Mouse (Mus musculus): Measurements from ENCODE around the gene Wls.

DNA sequence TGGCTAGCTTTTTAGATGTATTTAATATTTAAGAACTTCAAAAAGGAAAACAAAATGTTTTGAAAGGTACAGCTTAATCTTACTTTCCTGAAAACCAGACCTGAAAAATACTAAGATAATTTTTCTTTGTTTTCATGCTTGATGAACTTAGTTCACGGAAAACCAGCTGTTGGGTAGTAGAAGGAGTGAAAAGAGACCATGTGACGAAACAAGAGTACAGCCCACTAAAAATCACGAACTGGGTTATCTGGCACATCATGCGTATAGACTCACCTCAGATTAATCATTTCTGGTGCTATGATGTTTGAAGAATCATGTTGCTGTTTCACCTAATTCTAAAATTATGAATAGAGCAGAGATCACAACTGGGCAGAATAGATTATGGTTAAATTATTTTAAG, 3.7 kb downstream of the Wls start:
- TF ChIP-seq CTCF (IDR thresholded peaks at IDR 0.05; ENCODE audit: extremely low read depth, insufficient read length, insufficient replicate concordance, low read depth, low read length) (no peak), POLR2A (IDR thresholded peaks at IDR 0.05; ENCODE audit: low read depth, low read length) (no peak)
